Mouse (Mus musculus) embryonic facial prominence, embryonic 10.5 days (tissue): ENCODE results near the gene Nr4a2. TPM values are rescaled to one million over a fixed set of nuclear protein-coding genes. Genes with fewer than 3 reads are reported as not detected.

Experiments used
- DNase-seq: peaks from one replicate; pipeline ENCODE4 v3.0.0-alpha.2; 2017; ENCODE audit warnings: low spot score
- H3K27ac ChIP-seq: fragments of 300-500 bp; sonication (generic); replicated peaks from 2 replicates; pipeline ENCODE4 v1.5.1; 2016; ENCODE audit warnings: mild to moderate bottlenecking
- H3K27me3 ChIP-seq: fragments of 300-500 bp; sonication (generic); replicated peaks from 2 replicates; pipeline ENCODE4 v1.6.1; 2016; ENCODE audit warnings: low read depth, mild to moderate bottlenecking; ENCODE audit not compliant: poor library complexity, severe bottlenecking
- H3K36me3 ChIP-seq: fragments of 300-500 bp; sonication (generic); replicated peaks from 2 replicates; pipeline ENCODE4 v1.6.1; 2016; ENCODE audit warnings: mild to moderate bottlenecking, moderate library complexity
- H3K4me1 ChIP-seq: fragments of 300-500 bp; sonication (generic); 2 replicates; pipeline ENCODE4 v1.6.1; 2016
- H3K4me3 ChIP-seq: fragments of 300-500 bp; sonication (generic); 2 replicates; pipeline ENCODE4 v1.5.1; 2016; ENCODE audit warnings: mild to moderate bottlenecking, moderate library complexity
- H3K9me3 ChIP-seq: fragments of 300-500 bp; sonication (generic); 2 replicates; pipeline ENCODE4 v1.6.1; 2016; ENCODE audit warnings: mild to moderate bottlenecking
- WGBS: fragments of 180-500 bp; shearing (Covaris S2); methylation state at CpG from one replicate; pipeline ENCODE4 v1.1.7; 2016; 5-methylcytosine and 5-hydroxymethylcytosine counted together
- polyA plus RNA-seq: library from polyadenylated mRNA; unstranded; fragments of >200 nt; fragmentation: Nextera tagmentation; extraction: Ambion mirVana; gene quantifications from 2 replicates; pipeline ENCODE4 v1.2.1, GENCODE M21; 2016

Gene Nr4a2
- polyA plus RNA-seq: 5.3 and 6.5 TPM in 2 replicates

GRCm38 (mm10) chr2:57123991-57124840 lies at the start of gene Nr4a2:
Gene Nr4a2 (minus strand): TSS chr2:57124003.
- 8% methylated on average over 63 of the region's 69 CpGs for WGBS
- Histone ChIP-seq H3K27ac (peak within 1 kb of the TSS; percentile 100), H3K27me3 (peaks cover 7% of the 10 kb centered on the region; the same call in 1 of the 2 replicates), H3K9me3 (no peaks in the 10 kb centered on the region), H3K4me3 (peak within 1 kb of the TSS; percentile 98), H3K4me1 (peaks cover 22% of the 10 kb centered on the region), H3K36me3 (peaks cover 5% of the 10 kb centered on the region; the same call in 1 of the 2 replicates)
- peak; percentile 88 for DNase-seq

- H3K27me3 ChIP-seq: no peaks in the 10 kb centered on the region
- H3K4me3 ChIP-seq: no peak overlapping the region
- H3K9me3 ChIP-seq: no peaks in the 10 kb centered on the region
- no peak for DNase-seq
- no peak overlapping the region for H3K27ac ChIP-seq
- 79% methylated on average over 1 of the region's 1 CpGs for WGBS
- no peaks in the 10 kb centered on the region for H3K36me3 ChIP-seq
- H3K4me1 ChIP-seq: no peaks in the 10 kb centered on the region
These were observed 41.6 kb upstream of the Nr4a2 start for GRCm38 (mm10) chr2:57165416-57165815.

- Histone ChIP-seq H3K27ac (no peak overlapping the region), H3K4me3 (no peak overlapping the region), H3K27me3 (no peaks in the 10 kb centered on the region), H3K4me1 (no peaks in the 10 kb centered on the region), H3K9me3 (no peaks in the 10 kb centered on the region), H3K36me3 (no peaks in the 10 kb centered on the region)
- DNase-seq: no peak
- WGBS: 89% methylated on average over 9 of the region's 9 CpGs
These were observed 33.0 kb upstream of the Nr4a2 start for GRCm38 (mm10) chr2:57156814-57157213.

- H3K4me3 ChIP-seq: no peak overlapping the region
- DNase-seq: no peak
- WGBS: 89% methylated on average over 4 of the region's 4 CpGs
- H3K27ac ChIP-seq: no peak overlapping the region
- no peaks in the 10 kb centered on the region for H3K36me3 ChIP-seq
- H3K27me3 ChIP-seq: no peaks in the 10 kb centered on the region
- H3K4me1 ChIP-seq: no peaks in the 10 kb centered on the region
- no peaks in the 10 kb centered on the region for H3K9me3 ChIP-seq
These were observed 26.0 kb upstream of the Nr4a2 start for GRCm38 (mm10) chr2:57149796-57150195.

GRCm38 (mm10) chr2:57148231-57148630 lies 24.4 kb upstream of the Nr4a2 start:
- Histone ChIP-seq H3K4me3 (no peak overlapping the region), H3K27me3 (no peaks in the 10 kb centered on the region), H3K9me3 (no peaks in the 10 kb centered on the region), H3K27ac (no peak overlapping the region), H3K4me1 (no peaks in the 10 kb centered on the region), H3K36me3 (no peaks in the 10 kb centered on the region)
- 85% methylated on average over 2 of the region's 2 CpGs for WGBS
- no peak for DNase-seq

GRCm38 (mm10) chr2:57145646-57146421 lies 22.0 kb upstream of the Nr4a2 start:
- Histone ChIP-seq H3K9me3 (no peaks in the 10 kb centered on the region), H3K27ac (no peak overlapping the region), H3K4me3 (no peak overlapping the region), H3K4me1 (no peaks in the 10 kb centered on the region), H3K27me3 (no peaks in the 10 kb centered on the region), H3K36me3 (no peaks in the 10 kb centered on the region)
- 93% methylated on average over 5 of the region's 5 CpGs for WGBS
- DNase-seq: no peak

GRCm38 (mm10) chr2:57138594-57138993 lies 14.8 kb upstream of the Nr4a2 start:
- H3K36me3 ChIP-seq: no peaks in the 10 kb centered on the region

GRCm38 (mm10) chr2:57127461-57127860 lies 3.7 kb upstream of the Nr4a2 start:
- no peak overlapping the region for H3K27ac ChIP-seq
- peaks cover 10% of the 10 kb centered on the region; the same call in 1 of the 2 replicates for H3K4me1 ChIP-seq
- no peaks in the 10 kb centered on the region for H3K36me3 ChIP-seq
- H3K9me3 ChIP-seq: no peaks in the 10 kb centered on the region
- no peak overlapping the region for H3K4me3 ChIP-seq
- H3K27me3 ChIP-seq: peaks cover 7% of the 10 kb centered on the region; the same call in 1 of the 2 replicates
- WGBS: 69% methylated on average over 4 of the region's 4 CpGs
- no peak for DNase-seq

More at GRCm38 (mm10) chr2:57138594-57138993, 14.8 kb upstream of the Nr4a2 start:
- Histone ChIP-seq H3K4me3 (no peak overlapping the region), H3K4me1 (no peaks in the 10 kb centered on the region), H3K27me3 (no peaks in the 10 kb centered on the region), H3K27ac (no peak overlapping the region), H3K9me3 (no peaks in the 10 kb centered on the region)
- 88% methylated on average over 6 of the region's 6 CpGs for WGBS
- no peak for DNase-seq

- WGBS: 86% methylated on average over 6 of the region's 6 CpGs
- H3K36me3 ChIP-seq: peaks cover 5% of the 10 kb centered on the region; the same call in 1 of the 2 replicates
- no peak overlapping the region for H3K4me3 ChIP-seq
- peaks cover 22% of the 10 kb centered on the region for H3K4me1 ChIP-seq
- no peak for DNase-seq
- no peaks in the 10 kb centered on the region for H3K9me3 ChIP-seq
- H3K27ac ChIP-seq: no peak overlapping the region
- peaks cover 7% of the 10 kb centered on the region; the same call in 1 of the 2 replicates for H3K27me3 ChIP-seq
These were observed 2.1 kb upstream of the Nr4a2 start for GRCm38 (mm10) chr2:57125891-57126290.

GRCm38 (mm10) chr2:57122986-57123980 lies 520 bp downstream of the Nr4a2 start:
- DNase-seq: peak; percentile 78
- peaks cover 22% of the 10 kb centered on the region for H3K4me1 ChIP-seq
- H3K4me3 ChIP-seq: peak overlapping the region; percentile 98
- H3K27me3 ChIP-seq: peaks cover 7% of the 10 kb centered on the region; the same call in 1 of the 2 replicates
- H3K27ac ChIP-seq: peak overlapping the region; percentile 100
- 1% methylated on average over 67 of the region's 67 CpGs for WGBS
- peaks cover 5% of the 10 kb centered on the region; the same call in 1 of the 2 replicates for H3K36me3 ChIP-seq
- H3K9me3 ChIP-seq: no peaks in the 10 kb centered on the region

GRCm38 (mm10) chr2:57121110-57121509 lies 2.7 kb downstream of the Nr4a2 start:
- no peak for DNase-seq
- Histone ChIP-seq H3K27ac (no peak overlapping the region), H3K9me3 (no peaks in the 10 kb centered on the region), H3K4me1 (peaks cover 37% of the 10 kb centered on the region), H3K36me3 (peaks cover 5% of the 10 kb centered on the region; the same call in 1 of the 2 replicates), H3K4me3 (no peak overlapping the region), H3K27me3 (peaks cover 3% of the 10 kb centered on the region; the same call in 1 of the 2 replicates)
- WGBS: 85% methylated on average over 4 of the region's 4 CpGs
